ENCODE assay signal across 15 mouse cellular contexts in genomic region chr16:17764108-17764511, GRCm38 (mm10). TPM values are rescaled to one million over a fixed set of nuclear protein-coding genes. Genes with fewer than 3 reads are reported as not detected.
DNase-seq lines count a peak whose midpoint lies in the region; ATAC-seq lines count a peak whose summit lies in the region.
"Had no signal": no experiment of that assay in that cellular context is flagged by ENCODE, and none has a peak within 500 bp of the region (broad histone marks: within the 10 kb centered on the region; RNA-seq: fewer than 3 reads in every experiment).

No protein-coding gene starts in this region.

- H3K4me3 ChIP-seq in intestine, embryonic 15.5 days (replicated peaks) = no peak overlapping the region
- no peak overlapping the region for H3K4me3 ChIP-seq in liver, embryonic 13.5 days (replicated peaks)
- no peak overlapping the region for H3K4me3 ChIP-seq in stomach, embryonic 15.5 days (replicated peaks)

- peak overlapping the region; percentile 37 for H3K4me2 ChIP-seq in intestine, embryonic 15.5 days (replicated peaks)
- peak overlapping the region; percentile 38 for H3K4me2 ChIP-seq in liver, embryonic 13.5 days
- H3K4me2 ChIP-seq in stomach, embryonic 15.5 days = no peak overlapping the region
- H3K4me2 ChIP-seq: lung, embryonic 14.5 days; midbrain, embryonic 11.5 days had no signal

- DNase-seq in kidney, adult 18-20 months = peak; percentile 13
- DNase-seq in kidney, adult 11 months = no peak
- peak; percentile 11 for DNase-seq in liver, embryonic 13.5 days
- DNase-seq in lung, postnatal 4 days = no peak
- no peak for DNase-seq in thymus, postnatal 4 days
- no peak for DNase-seq in urinary bladder, postnatal 4 days (ENCODE audit: low spot score in 2 of 2)
- DNase-seq: adrenal gland, postnatal 10 days; B cell, adult 2 months; cerebellum, postnatal 10 days; heart, postnatal 14 days; lung, embryonic 14.5 days; thymus, postnatal 25 days had no signal

- peak overlapping the region; percentile 80 for H3K27ac ChIP-seq in intestine, embryonic 15.5 days
- H3K27ac ChIP-seq in liver, embryonic 13.5 days = peak overlapping the region; percentile 48; the same call in 1 of the 2 replicates
- H3K27ac ChIP-seq in stomach, embryonic 15.5 days = peak overlapping the region; percentile 23; the same call in 1 of the 2 replicates

- no peak overlapping the region for H3K9ac ChIP-seq in intestine, embryonic 15.5 days
- no peak overlapping the region; the same call in 1 of the 2 replicates for H3K9ac ChIP-seq in liver, embryonic 13.5 days
- no peak overlapping the region for H3K9ac ChIP-seq in stomach, embryonic 15.5 days
- H3K9ac ChIP-seq: lung, embryonic 14.5 days had no signal

- no peaks in the 10 kb centered on the region for H3K27me3 ChIP-seq in intestine, embryonic 15.5 days (replicated peaks)
- 0 out of 2 replicates have a peak, but pooled peaks cover 6% of the 10 kb centered on the region for H3K27me3 ChIP-seq in liver, embryonic 13.5 days
- H3K27me3 ChIP-seq in stomach, embryonic 15.5 days (replicated peaks) = no peaks in the 10 kb centered on the region

- H3K4me1 ChIP-seq in intestine, embryonic 15.5 days (replicated peaks) = peaks cover 18% of the 10 kb centered on the region
- H3K4me1 ChIP-seq in liver, embryonic 13.5 days (replicated peaks) = peaks cover 63% of the 10 kb centered on the region
- H3K4me1 ChIP-seq in stomach, embryonic 15.5 days = peaks cover 23% of the 10 kb centered on the region; the same call in 1 of the 2 replicates

- H3K9me3 ChIP-seq in intestine, embryonic 15.5 days = no peaks in the 10 kb centered on the region
- H3K9me3 ChIP-seq in liver, embryonic 13.5 days (replicated peaks) = no peaks in the 10 kb centered on the region
- H3K9me3 ChIP-seq in stomach, embryonic 15.5 days = no peaks in the 10 kb centered on the region

- WGBS in intestine, embryonic 15.5 days = 65% methylated on average over 4 of the region's 4 CpGs
- WGBS in liver, embryonic 13.5 days (ENCODE audit: insufficient replicate concordance) = 35% methylated on average over 4 of the region's 4 CpGs
- WGBS in stomach, embryonic 15.5 days = 66% methylated on average over 4 of the region's 4 CpGs

- peaks cover 13% of the 10 kb centered on the region for H3K36me3 ChIP-seq in intestine, embryonic 15.5 days
- H3K36me3 ChIP-seq in liver, embryonic 13.5 days = peaks cover 16% of the 10 kb centered on the region; the same call in 1 of the 2 replicates
- peaks cover 4% of the 10 kb centered on the region; the same call in 1 of the 2 replicates for H3K36me3 ChIP-seq in stomach, embryonic 15.5 days

- peak; percentile 78 for ATAC-seq in intestine, embryonic 15.5 days
- ATAC-seq in liver, embryonic 13.5 days (ENCODE audit: low read depth) = peak; percentile 27
- ATAC-seq in stomach, embryonic 15.5 days (ENCODE audit: insufficient read depth, low FRiP score, low read depth) = peak; percentile 73

RNA-seq across cellular contexts. Expression of gene Klhl22, which starts 4.7 kb away (rescaled TPM):
- 52.3 and 55.6 TPM in 2 replicates for polyA plus RNA-seq in intestine, embryonic 15.5 days (2015; fragmentation: Nextera tagmentation; extraction: Ambion mirVana)
- polyA plus RNA-seq in liver, embryonic 13.5 days (2015; fragmentation: Nextera tagmentation; extraction: Ambion mirVana) = 14.3 TPM in 2 replicates
- polyA plus RNA-seq in stomach, embryonic 15.5 days (2015; fragmentation: Nextera tagmentation; extraction: Ambion mirVana) = 57.4 and 57.6 TPM in 2 replicates

RNA-seq across cellular contexts. Expression of gene Med15, which starts 31.4 kb away (rescaled TPM):
- polyA plus RNA-seq in intestine, embryonic 15.5 days (2015; fragmentation: Nextera tagmentation; extraction: Ambion mirVana) = 38.0 and 43.0 TPM in 2 replicates
- polyA plus RNA-seq in liver, embryonic 13.5 days (2015; fragmentation: Nextera tagmentation; extraction: Ambion mirVana) = 15.8 and 20.2 TPM in 2 replicates
- 38.3 and 42.6 TPM in 2 replicates for polyA plus RNA-seq in stomach, embryonic 15.5 days (2015; fragmentation: Nextera tagmentation; extraction: Ambion mirVana)

RNA-seq across cellular contexts. Expression of gene Scarf2, which starts 33.0 kb away (rescaled TPM):
- 11.5 and 11.7 TPM in 2 replicates for polyA plus RNA-seq in intestine, embryonic 15.5 days (2015; fragmentation: Nextera tagmentation; extraction: Ambion mirVana)
- 1.0 TPM in 2 replicates for polyA plus RNA-seq in liver, embryonic 13.5 days (2015; fragmentation: Nextera tagmentation; extraction: Ambion mirVana)
- 15.8 and 18.5 TPM in 2 replicates for polyA plus RNA-seq in stomach, embryonic 15.5 days (2015; fragmentation: Nextera tagmentation; extraction: Ambion mirVana)

Comparison
In these comparisons a context has a peak if more than half of its experiments do, and no peak if none do; other contexts are left out.
1. DNase-seq: peak in kidney, adult 18-20 months (single experiment) and liver, embryonic 13.5 days (single experiment); none in kidney, adult 11 months (single experiment), lung, postnatal 4 days (0 of 2), thymus, postnatal 4 days (single experiment) and urinary bladder, postnatal 4 days (0 of 2).
2. ATAC-seq: peak in every context shown above with its lines; median percentile 78 in intestine, embryonic 15.5 days; 73 in stomach, embryonic 15.5 days; 27 in liver, embryonic 13.5 days.
3. H3K27ac ChIP-seq: peak in every context shown above with its lines; median percentile 80 in intestine, embryonic 15.5 days; 48 in liver, embryonic 13.5 days; 23 in stomach, embryonic 15.5 days.